Mouse (Mus musculus) C2C12 (cell line): ENCODE measurements around the gene Nol10. TPM values are rescaled to one million over a fixed set of nuclear protein-coding genes. Genes with fewer than 3 reads are reported as not detected.
A peak's percentile ranks its signal among the peaks of the same experiment; 100 is the strongest.

Experiments used
- H3K27me3 ChIP-seq: one replicate; pipeline ENCODE4 v1.6.1; 2011; ENCODE audit not compliant: control insufficient read depth, insufficient read depth, insufficient read length
- H3K36me3 ChIP-seq: one replicate; pipeline ENCODE4 v1.6.1; 2011; ENCODE audit not compliant: control insufficient read depth, insufficient read depth
- H3K4me3 ChIP-seq: one replicate; pipeline ENCODE4 v1.5.1; 2011; ENCODE audit warnings: mild to moderate bottlenecking, control low read depth; ENCODE audit not compliant: poor library complexity, insufficient read depth, severe bottlenecking
- H3K79me2 ChIP-seq: one replicate; pipeline ENCODE4 v1.6.1; 2011; ENCODE audit not compliant: control insufficient read depth, insufficient read depth
- H3K79me3 ChIP-seq: one replicate; pipeline ENCODE4 v1.6.1; 2011; ENCODE audit warnings: low read depth, control low read depth
- H3ac ChIP-seq: one replicate; pipeline ENCODE3; 2011; ENCODE audit warnings: low read depth; ENCODE audit not compliant: control insufficient read depth, insufficient read length
- CEBPB ChIP-seq: IDR thresholded peaks from one replicate; pipeline ENCODE4 v1.6.1; 2011; ENCODE audit warnings: low read depth, mild to moderate bottlenecking, control low read depth, moderate library complexity
- CTCF ChIP-seq: IDR thresholded peaks from one replicate; pipeline ENCODE4 v1.5.1; 2011; ENCODE audit not compliant: control insufficient read depth, insufficient read depth, insufficient read length
- FOSL1 ChIP-seq: IDR thresholded peaks from one replicate; pipeline ENCODE4 v1.8.0; 2011; ENCODE audit warnings: mild to moderate bottlenecking, low read length; ENCODE audit not compliant: poor library complexity, insufficient read depth, severe bottlenecking
- MAX ChIP-seq: IDR thresholded peaks from one replicate; pipeline ENCODE4 v1.6.1; 2011; ENCODE audit warnings: mild to moderate bottlenecking, control low read depth
- MYOD1 ChIP-seq: IDR thresholded peaks from one replicate; pipeline ENCODE4 v1.6.1; 2011; ENCODE audit warnings: low read depth; ENCODE audit not compliant: control insufficient read depth, insufficient read length
- MYOG ChIP-seq: IDR thresholded peaks from one replicate; pipeline ENCODE4 v1.6.1; 2011; ENCODE audit not compliant: control insufficient read depth, insufficient read length; ENCODE audit errors: extremely low read depth
- USF1 ChIP-seq: IDR thresholded peaks from one replicate; pipeline ENCODE4 v1.6.1; 2011; ENCODE audit warnings: low read depth, mild to moderate bottlenecking, control low read depth, moderate library complexity
- polyA plus RNA-seq: library from polyadenylated mRNA; unstranded; fragments of >200 nt; fragmentation: generic; extraction: Trizol; gene quantifications from one replicate; pipeline ENCODE4 v1.2.1, GENCODE M21; 2012; ENCODE audit warnings: missing spikeins

Gene Nol10
- polyA plus RNA-seq, 1 experiment: 20.3 TPM

GRCm38 (mm10) chr12:17338338-17338737 is 9.9 kb upstream of the Nol10 start:
- no peak overlapping the region for H3ac ChIP-seq
- H3K79me2 ChIP-seq: no peaks in the 10 kb centered on the region
- H3K79me3 ChIP-seq: no peaks in the 10 kb centered on the region
- H3K4me3 ChIP-seq: no peak overlapping the region
- H3K36me3 ChIP-seq: no peaks in the 10 kb centered on the region
- no peaks in the 10 kb centered on the region for H3K27me3 ChIP-seq
- TF ChIP-seq MYOD1 (peak; percentile 49), CEBPB (no peak), MAX (no peak)

GRCm38 (mm10) chr12:17339114-17339905 is 8.9 kb upstream of the Nol10 start:
- H3K4me3 ChIP-seq: no peak overlapping the region
- H3ac ChIP-seq: no peak overlapping the region
- no peaks in the 10 kb centered on the region for H3K27me3 ChIP-seq
- H3K79me2 ChIP-seq: no peaks in the 10 kb centered on the region
- TF ChIP-seq CTCF (no peak), MYOD1 (no peak), MYOG (no peak), MAX (no peak), FOSL1 (no peak), USF1 (no peak), CEBPB (no peak)
- H3K79me3 ChIP-seq: no peaks in the 10 kb centered on the region
- no peaks in the 10 kb centered on the region for H3K36me3 ChIP-seq

GRCm38 (mm10) chr12:17347327-17348047 is 771 bp upstream of the Nol10 start:
- Histone ChIP-seq H3K79me3 (peaks cover 34% of the 10 kb centered on the region), H3K4me3 (peak overlapping the region; percentile 88), H3K79me2 (peaks cover 59% of the 10 kb centered on the region), H3K27me3 (no peaks in the 10 kb centered on the region), H3ac (peak overlapping the region; percentile 100), H3K36me3 (peaks cover 26% of the 10 kb centered on the region)
- TF ChIP-seq MYOG (no peak), USF1 (no peak), MYOD1 (no peak), CEBPB (no peak), FOSL1 (no peak), CTCF (no peak), MAX (no peak)

GRCm38 (mm10) chr12:17350106-17350505 is 1.8 kb downstream of the Nol10 start:
- H3K36me3 ChIP-seq: peaks cover 52% of the 10 kb centered on the region
- TF ChIP-seq FOSL1: no peak
- TF ChIP-seq USF1: no peak
- H3K79me2 ChIP-seq: peaks cover 65% of the 10 kb centered on the region
- no peak overlapping the region for H3ac ChIP-seq
- peaks cover 35% of the 10 kb centered on the region for H3K79me3 ChIP-seq
- H3K4me3 ChIP-seq: no peak overlapping the region
- no peaks in the 10 kb centered on the region for H3K27me3 ChIP-seq

GRCm38 (mm10) chr12:17356853-17357252 is 8.6 kb downstream of the Nol10 start:
- Histone ChIP-seq H3K79me2 (peaks cover 13% of the 10 kb centered on the region), H3K79me3 (peaks cover 1% of the 10 kb centered on the region), H3K36me3 (peaks cover 97% of the 10 kb centered on the region), H3ac (no peak overlapping the region), H3K27me3 (no peaks in the 10 kb centered on the region), H3K4me3 (no peak overlapping the region)
- TF ChIP-seq MAX: no peak
- no peak for TF ChIP-seq FOSL1
- no peak for TF ChIP-seq CTCF
- TF ChIP-seq MYOG: no peak
- TF ChIP-seq MYOD1: no peak
- TF ChIP-seq USF1: no peak
- TF ChIP-seq CEBPB: no peak

DNA sequence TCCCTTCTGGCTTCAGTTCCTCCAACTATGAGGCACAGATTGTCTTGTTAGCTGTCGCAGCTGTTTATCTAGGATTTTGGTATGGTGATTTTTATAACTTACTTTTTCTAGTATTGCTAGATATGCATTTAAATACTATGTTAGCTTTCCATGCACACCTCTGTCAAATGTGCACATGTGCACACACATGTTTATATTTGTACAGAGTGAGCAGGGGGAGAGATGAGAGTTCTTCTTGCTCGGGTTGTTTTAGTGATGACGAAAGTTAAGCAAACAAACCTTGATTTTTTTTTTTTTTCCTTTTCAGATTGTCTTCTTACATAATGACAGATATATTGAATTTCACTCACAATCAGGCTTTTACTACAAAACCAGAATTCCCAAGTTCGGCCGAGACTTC is 9.5 kb downstream of the Nol10 start:
- H3K4me3 ChIP-seq: no peak overlapping the region
- peaks cover 3% of the 10 kb centered on the region for H3K79me2 ChIP-seq
- TF ChIP-seq CEBPB (no peak), USF1 (no peak), MAX (no peak), FOSL1 (no peak), MYOG (no peak), CTCF (no peak), MYOD1 (no peak)
- peaks cover 97% of the 10 kb centered on the region for H3K36me3 ChIP-seq
- no peaks in the 10 kb centered on the region for H3K27me3 ChIP-seq
- H3ac ChIP-seq: no peak overlapping the region
- peaks cover 1% of the 10 kb centered on the region for H3K79me3 ChIP-seq
